Mouse (Mus musculus) lung, adult 2 months (tissue): ENCODE measurements around the gene Dcun1d4.

Experiments
- CTCF ChIP-seq: fragments of 200-500 bp; IDR thresholded peaks from 2 replicates; pipeline ENCODE4 v1.5.1; 2011; ENCODE audit warnings: mild to moderate bottlenecking, low read length, control low read depth; ENCODE audit not compliant: insufficient read depth
- POLR2A ChIP-seq: fragments of 200-500 bp; IDR thresholded peaks from 2 replicates; pipeline ENCODE4 v1.6.1; 2011; ENCODE audit warnings: low read depth, mild to moderate bottlenecking, control low read depth, low read length, borderline replicate concordance; ENCODE audit errors: extremely low read depth

- TF ChIP-seq CTCF, result no peak
- TF ChIP-seq POLR2A, result no peak
Measured at GRCm38 (mm10) chr5:73518424-73519211, 37.8 kb downstream of the Dcun1d4 start.
